Mouse (Mus musculus) megakaryocyte, embryonic 14.5 days (primary cell): ENCODE measurements around the gene Akt2.

Experiments
- FLI1 ChIP-seq: IDR thresholded peaks from 2 replicates; pipeline ENCODE4 v1.6.1; 2012; ENCODE audit warnings: low read length, inconsistent platforms, mixed read lengths
- GATA1 ChIP-seq: IDR thresholded peaks from 3 replicates; pipeline ENCODE4 v1.6.1; 2012; ENCODE audit warnings: mixed read lengths, low read length, inconsistent platforms, borderline replicate concordance

- TF ChIP-seq GATA1 (no peak), FLI1 (no peak)
Observed at GRCm38 (mm10) chr7:27590088-27590487, 1.3 kb upstream of the Akt2 start.
